Mouse (Mus musculus) spleen, adult 2 months (tissue): ENCODE measurements around the gene Sphkap.

Experiments
- CTCF ChIP-seq: fragments of 200-500 bp; IDR thresholded peaks from 2 replicates; pipeline ENCODE4 v1.5.1; 2011; ENCODE audit warnings: mild to moderate bottlenecking, inconsistent platforms; ENCODE audit not compliant: insufficient read depth, insufficient read length, insufficient replicate concordance; ENCODE audit errors: extremely low read depth
- POLR2A ChIP-seq: fragments of 200-500 bp; IDR thresholded peaks from 2 replicates; pipeline ENCODE4 v1.6.1; 2011; ENCODE audit warnings: low read depth, low read length, inconsistent platforms

- no peak for TF ChIP-seq CTCF
- TF ChIP-seq POLR2A = no peak
Measured at GRCm38 (mm10) chr1:83277044-83277443, 131.0 kb downstream of the Sphkap start.
